ENCODE assay signal across 9 mouse cellular contexts in the genomic region with DNA sequence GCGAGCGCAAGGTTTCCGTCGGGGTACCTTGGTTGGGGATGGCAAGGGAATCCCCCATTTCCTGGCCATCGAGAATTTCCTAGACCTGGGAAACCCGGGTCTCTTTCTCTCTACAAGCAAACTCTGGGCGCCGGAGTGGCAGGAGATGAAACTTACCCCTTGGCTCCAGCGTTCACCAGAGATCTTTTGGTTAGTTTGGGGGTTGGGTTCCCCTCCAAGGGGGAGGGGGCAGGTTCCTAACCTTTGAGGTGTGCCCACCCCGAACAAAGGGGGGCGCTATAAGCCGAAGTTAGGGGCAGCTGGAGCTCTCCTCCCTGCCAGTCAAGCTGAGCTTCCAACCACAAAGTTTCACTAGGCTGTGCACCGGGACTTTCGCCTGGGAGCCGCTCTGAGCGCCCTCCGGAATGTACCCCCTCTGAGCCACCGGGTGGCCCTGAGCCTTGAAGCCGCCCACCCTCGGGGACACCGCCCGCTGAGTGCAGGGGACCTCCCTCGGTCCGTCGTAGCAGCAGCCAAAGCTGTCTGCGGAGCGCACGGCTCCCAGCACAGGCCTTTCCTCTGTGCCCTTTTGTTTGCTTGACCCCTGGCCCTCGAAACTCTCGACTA. TPM values are rescaled to one million over a fixed set of nuclear protein-coding genes. Genes with fewer than 3 reads are reported as not detected.
DNase-seq lines count a peak whose midpoint lies in the region; ATAC-seq and TF ChIP-seq lines count a peak whose summit lies in the region.
"Had no signal": no experiment of that assay in that cellular context is flagged by ENCODE, and none has a peak within 500 bp of the region (broad histone marks: within the 10 kb centered on the region; RNA-seq: fewer than 3 reads in every experiment).

No protein-coding gene starts in this region.

- H3K27me3 ChIP-seq in heart, embryonic 14.5 days (ENCODE audit: control insufficient read depth, insufficient read depth, low read length) = peaks cover 58% of the 10 kb centered on the region
- H3K27me3 ChIP-seq in midbrain, embryonic 12.5 days = peaks cover 69% of the 10 kb centered on the region
- H3K27me3 ChIP-seq in stomach, embryonic 16.5 days (ENCODE audit: control insufficient read depth, insufficient read depth, low read length) = peaks cover 67% of the 10 kb centered on the region

- no peak overlapping the region for H3K27ac ChIP-seq in cortical plate, adult 2 months (ENCODE audit: insufficient read depth, low read length)
- H3K27ac ChIP-seq in heart, embryonic 14.5 days (replicated peaks in 1 of 2; ENCODE audit: control insufficient read depth in 1 of 2, insufficient read depth in 1 of 2, low read depth in 2 of 2, low read length in 2 of 2) = no peak overlapping the region
- H3K27ac ChIP-seq in midbrain, embryonic 12.5 days (replicated peaks) = 0 out of 2 replicates have a peak overlapping the region, but pooled peaks have one; percentile 20
- H3K27ac ChIP-seq in stomach, embryonic 16.5 days (ENCODE audit: low read length) = no peak overlapping the region

- TF ChIP-seq POLR2A in cortical plate, adult 2 months (IDR thresholded peaks at IDR 0.05; ENCODE audit: extremely low read depth, insufficient read depth, low read length) = no peak

- no peaks in the 10 kb centered on the region for H3K9me3 ChIP-seq in heart, embryonic 14.5 days (ENCODE audit: control insufficient read depth, low read length)
- H3K9me3 ChIP-seq in midbrain, embryonic 12.5 days = no peaks in the 10 kb centered on the region
- no peaks in the 10 kb centered on the region for H3K9me3 ChIP-seq in stomach, embryonic 16.5 days (replicated peaks; ENCODE audit: control insufficient read depth, low read length)

- no peaks in the 10 kb centered on the region; the same call in 1 of the 2 replicates for H3K4me1 ChIP-seq in cortical plate, adult 2 months (ENCODE audit: control insufficient read depth, insufficient read depth, low read length)
- H3K4me1 ChIP-seq in heart, embryonic 14.5 days (ENCODE audit: control insufficient read depth in 2 of 2, insufficient read depth in 2 of 2, low read length in 2 of 2) = peaks cover 13 to 21% of the 10 kb centered on the region in 2 experiments
- peaks cover 53% of the 10 kb centered on the region for H3K4me1 ChIP-seq in midbrain, embryonic 12.5 days
- H3K4me1 ChIP-seq in stomach, embryonic 16.5 days (ENCODE audit: control insufficient read depth, insufficient read depth, low read length) = peaks cover 40% of the 10 kb centered on the region

- no peak for TF ChIP-seq CTCF in cortical plate, adult 2 months (IDR thresholded peaks at IDR 0.05; ENCODE audit: extremely low read depth, insufficient read depth, low read length)

- under 1% methylated on average over 30 of the region's 30 CpGs for WGBS in heart, embryonic 14.5 days
- 0% methylated on average over 30 of the region's 30 CpGs for WGBS in midbrain, embryonic 12.5 days
- 2% methylated on average over 30 of the region's 30 CpGs for WGBS in stomach, embryonic 16.5 days

- DNase-seq in CD4-positive helper T cell, adult 2 months (ENCODE audit: low read depth, low spot score) = peak; percentile 63
- peak; percentile 46 for DNase-seq in ES-CJ7 (ENCODE audit: low read depth, low spot score)
- peak; percentile 51 to 55 for DNase-seq in layer of hippocampus, postnatal 25 days (ENCODE audit: extremely low spot score in 1 of 2, low spot score in 1 of 2)

- no peaks in the 10 kb centered on the region for H3K36me3 ChIP-seq in heart, embryonic 14.5 days (ENCODE audit: control insufficient read depth, insufficient read depth, low read length)
- H3K36me3 ChIP-seq in midbrain, embryonic 12.5 days = no peaks in the 10 kb centered on the region
- no peaks in the 10 kb centered on the region for H3K36me3 ChIP-seq in stomach, embryonic 16.5 days (ENCODE audit: control insufficient read depth, insufficient read depth, low read length)

- H3K9ac ChIP-seq in heart, embryonic 14.5 days (ENCODE audit: low read length) = peak overlapping the region; percentile 5; the same call in 1 of the 2 replicates
- H3K9ac ChIP-seq in midbrain, embryonic 12.5 days (replicated peaks) = peak overlapping the region; percentile 15; the same call in 1 of the 2 replicates
- H3K9ac ChIP-seq in stomach, embryonic 16.5 days (ENCODE audit: low read length) = no peak overlapping the region; the same call in none of the 2 replicates

- H3K4me3 ChIP-seq in cortical plate, adult 2 months (ENCODE audit: insufficient read depth, low read length) = peak overlapping the region; percentile 68
- peak overlapping the region; percentile 70 to 77 for H3K4me3 ChIP-seq in heart, embryonic 14.5 days (ENCODE audit: control insufficient read depth in 1 of 2, insufficient read depth in 1 of 2, low read depth in 1 of 2, low read length in 2 of 2)
- H3K4me3 ChIP-seq in midbrain, embryonic 12.5 days = peak overlapping the region; percentile 70
- H3K4me3 ChIP-seq in stomach, embryonic 16.5 days (replicated peaks; ENCODE audit: low read length) = peak overlapping the region; percentile 72
- H3K4me3 ChIP-seq: erythroblast, embryonic 14.5 days had no signal

- H3K4me2 ChIP-seq in heart, embryonic 14.5 days (ENCODE audit: low read length) = peak overlapping the region; percentile 100
- peak overlapping the region; percentile 97 for H3K4me2 ChIP-seq in midbrain, embryonic 12.5 days (replicated peaks)
- H3K4me2 ChIP-seq in stomach, embryonic 16.5 days (ENCODE audit: low read depth, low read length) = peak overlapping the region; percentile 100

- no peak for ATAC-seq in heart, embryonic 14.5 days (ENCODE audit: insufficient number of reproducible peaks, insufficient read depth, low FRiP score, low read depth)
- peak; percentile 10; the same call in 1 of the 2 replicates for ATAC-seq in midbrain, embryonic 12.5 days (ENCODE audit: low FRiP score, low read depth)
- no peak for ATAC-seq in stomach, embryonic 16.5 days (ENCODE audit: insufficient read depth, low FRiP score)
- ATAC-seq in inflammation-experienced regulatory T-cells, adult 6 months = no peak

RNA-seq across cellular contexts. Expression of gene Nr4a3, which starts 2.9 kb away (rescaled TPM):
- 10.5 and 12.0 TPM in 2 replicates for polyA plus RNA-seq in cortical plate, adult 2 months (2012; rRNA removed)
- 0.14 and 0.31 TPM in 2 replicates for polyA plus RNA-seq in heart, embryonic 14.5 days (2014; fragmentation: Nextera tagmentation; extraction: Ambion mirVana)
- total RNA-seq in layer of hippocampus, postnatal 25 days (2021) = 10 to 100 TPM; 60.7 to 82.9 TPM
- 0.48 and 0.83 TPM in 2 replicates for polyA plus RNA-seq in midbrain, embryonic 12.5 days (2016; fragmentation: Nextera tagmentation; extraction: Ambion mirVana)
- 0.13 and 0.40 TPM in 2 replicates for polyA plus RNA-seq in stomach, embryonic 16.5 days (2015; fragmentation: Nextera tagmentation; extraction: Ambion mirVana)
- 1 to 10 TPM; 1.9 to 3.6 (median 2.7) TPM for polyA plus RNA-seq in inflammation-experienced regulatory T-cells, adult 6 months (2017; shearing (Covaris generic))
- polyA plus RNA-seq: erythroblast, embryonic 14.5 days had no signal
